Mouse (Mus musculus): ENCODE results near the gene Rnf121.

Rnf121 gene

DNA sequence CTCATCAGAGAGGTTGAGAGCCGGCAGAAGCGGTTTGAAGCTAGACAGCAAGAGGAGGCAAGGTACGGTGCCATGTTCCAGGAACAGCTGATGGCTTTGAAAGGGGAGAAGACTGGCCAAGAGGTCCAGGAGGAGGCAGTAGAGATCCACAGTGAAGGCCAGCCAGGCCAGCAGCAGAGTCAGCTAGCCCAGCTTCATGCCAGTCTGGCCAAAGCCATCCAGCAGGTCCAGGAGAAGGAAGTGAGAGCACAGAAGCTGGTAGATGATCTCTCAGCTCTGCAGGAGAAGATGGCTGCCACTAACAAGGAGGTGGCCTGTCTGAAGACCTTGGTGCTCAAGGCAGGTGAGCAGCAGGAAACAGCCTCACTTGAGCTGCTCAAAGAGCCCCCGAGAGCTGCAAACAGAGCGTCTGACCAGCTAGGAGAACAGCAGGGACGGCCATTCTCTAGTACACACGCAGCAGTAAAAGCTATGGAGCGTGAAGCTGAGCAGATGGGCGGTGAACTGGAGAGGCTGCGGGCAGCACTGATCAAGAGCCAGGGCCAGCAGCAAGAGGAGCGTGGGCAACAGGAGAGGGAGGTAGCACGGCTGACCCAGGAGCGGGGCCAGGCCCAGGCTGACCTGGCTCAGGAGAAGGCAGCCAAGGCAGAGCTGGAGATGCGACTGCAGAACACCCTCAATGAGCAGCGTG lies 65.7 kb downstream of the Rnf121 start:
- no peak for DNase-seq (ENCODE audit: low spot score in 2 of 2)

DNA sequence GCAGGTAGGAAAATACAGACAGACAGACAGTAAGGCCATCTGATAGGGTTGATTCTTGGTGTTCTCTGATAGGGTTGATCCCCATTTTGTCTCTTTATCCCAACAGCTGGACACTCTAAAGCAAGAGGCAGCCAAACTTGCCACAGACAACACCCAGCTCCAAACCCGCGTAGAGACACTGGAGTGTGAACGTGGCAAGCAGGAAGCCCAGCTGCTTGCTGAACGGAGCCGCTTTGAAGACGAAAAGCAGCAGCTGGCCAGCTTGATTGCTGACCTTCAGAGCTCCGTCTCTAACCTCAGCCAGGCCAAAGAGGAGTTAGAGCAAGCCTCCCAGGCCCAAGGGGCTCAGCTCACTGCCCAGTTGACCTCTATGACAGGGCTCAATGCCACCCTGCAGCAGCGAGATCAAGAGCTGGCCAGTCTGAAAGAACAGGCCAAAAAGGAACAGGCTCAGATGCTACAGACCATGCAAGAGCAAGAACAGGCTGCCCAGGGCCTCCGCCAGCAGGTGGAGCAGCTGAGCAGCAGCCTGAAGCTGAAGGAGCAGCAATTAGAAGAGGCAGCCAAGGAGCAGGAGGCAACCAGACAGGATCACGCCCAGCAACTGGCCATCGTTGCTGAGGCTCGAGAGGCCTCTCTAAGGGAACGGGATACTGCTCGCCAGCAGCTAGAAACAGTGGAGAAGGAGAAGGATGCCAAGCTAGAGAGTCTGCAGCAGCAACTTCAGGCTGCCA lies 66.9 kb downstream of the Rnf121 start:
- peak; percentile 74 to 87 for DNase-seq (ENCODE audit: low spot score in 2 of 2)

DNA sequence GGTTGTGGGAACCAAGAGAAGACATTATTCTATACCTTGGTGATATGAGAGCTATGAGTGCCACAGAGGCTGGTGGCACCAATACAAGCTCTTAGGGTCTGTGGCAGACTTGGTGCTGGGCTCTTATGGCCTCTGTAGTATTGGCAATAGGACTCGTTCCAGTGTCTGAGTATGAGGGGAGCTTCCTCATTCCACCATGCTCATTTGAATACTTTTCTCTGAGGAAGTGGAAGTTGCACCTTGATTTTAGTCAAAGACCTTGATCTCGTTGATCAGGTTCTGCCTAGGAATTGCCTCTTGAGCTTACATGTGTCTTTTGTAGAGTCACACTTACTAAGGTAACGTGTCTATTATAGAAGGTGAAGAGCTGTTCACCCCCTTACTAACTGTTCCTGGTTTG lies 71.0 kb downstream of the Rnf121 start:
- no peak for DNase-seq (ENCODE audit: low spot score in 2 of 2)

DNA sequence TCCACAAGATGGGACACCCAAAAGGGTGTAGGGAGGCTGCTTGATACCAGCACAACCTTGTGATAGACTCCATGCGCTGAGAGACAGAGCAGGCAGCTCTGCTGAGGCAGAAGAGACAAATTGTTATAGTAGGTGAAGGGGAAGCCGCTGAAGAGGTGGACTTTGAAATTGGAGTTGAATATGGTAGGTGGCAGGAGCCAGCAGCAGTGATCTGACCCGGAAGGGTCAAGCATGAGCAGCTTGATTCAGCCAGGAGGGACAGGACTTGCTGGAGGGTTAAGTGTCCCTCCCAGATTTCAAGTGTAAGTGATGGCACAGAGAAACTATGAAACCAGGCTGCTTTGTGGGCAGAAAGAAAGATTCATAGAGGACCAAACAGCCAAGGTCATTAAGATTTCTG lies 80.2 kb downstream of the Rnf121 start:
- DNase-seq (ENCODE audit: low spot score in 2 of 2) = no peak

DNA sequence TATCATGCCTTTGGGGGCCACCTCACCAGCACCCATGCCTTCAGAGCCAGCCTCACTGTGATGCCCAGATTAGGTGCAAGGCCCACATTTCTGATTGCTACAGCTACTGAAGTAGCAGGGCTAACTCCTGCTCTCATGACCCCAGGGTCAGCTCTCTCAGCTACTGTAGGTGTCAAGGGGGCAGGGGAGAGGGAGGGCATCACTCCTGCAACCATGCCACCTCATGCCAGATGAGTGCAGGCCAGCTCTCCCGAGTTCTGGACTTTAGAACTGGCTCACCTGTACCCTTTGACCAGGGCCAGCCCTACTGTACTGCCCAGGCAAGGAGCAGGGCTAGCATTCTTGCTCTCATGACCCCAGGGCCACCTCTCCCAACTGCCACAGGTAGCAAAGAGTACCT lies 82.5 kb downstream of the Rnf121 start:
- DNase-seq (ENCODE audit: low spot score in 2 of 2) = no peak

DNA sequence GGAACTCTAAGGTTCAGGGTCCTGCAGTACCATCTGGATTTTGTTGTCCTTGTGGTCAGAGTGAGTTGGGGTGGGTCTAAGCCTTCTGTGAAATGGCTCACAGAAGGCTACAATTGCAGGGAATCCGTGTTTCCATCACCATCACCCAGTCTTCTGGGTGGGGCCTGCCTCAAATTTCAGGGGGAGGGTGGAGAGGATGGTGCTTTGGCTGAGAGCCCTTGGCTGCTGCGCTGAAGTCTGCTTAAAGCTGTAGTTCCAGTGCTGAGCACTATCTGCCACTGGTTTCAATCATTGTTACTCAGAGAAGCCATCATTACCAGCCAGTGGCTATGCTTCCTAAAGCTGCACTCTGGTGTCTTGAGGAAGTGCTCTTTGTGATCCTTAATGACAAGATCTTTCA lies 90.8 kb downstream of the Rnf121 start:
- no peak for DNase-seq (ENCODE audit: low spot score in 2 of 2)

DNA sequence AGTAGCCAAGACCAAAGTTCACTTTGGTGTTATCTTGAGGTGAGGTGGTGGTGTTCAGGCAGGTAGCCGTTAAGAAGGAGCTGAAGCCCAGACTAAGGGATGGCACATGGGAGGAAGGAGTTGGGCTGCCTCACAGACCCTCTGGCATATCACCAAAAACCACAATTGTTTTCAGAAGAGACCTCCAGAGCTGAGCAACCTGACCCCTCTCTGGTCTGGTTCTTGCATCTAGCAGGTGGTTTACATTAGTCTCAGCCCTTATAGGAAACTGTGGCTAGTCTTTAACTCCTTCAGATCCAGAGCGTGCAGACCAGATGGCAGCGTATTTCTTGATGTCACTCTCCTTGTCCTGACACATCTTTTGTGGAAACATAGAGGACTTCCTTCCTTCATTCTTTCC lies 91.5 kb downstream of the Rnf121 start:
- no peak for DNase-seq (ENCODE audit: low spot score in 2 of 2)

DNA sequence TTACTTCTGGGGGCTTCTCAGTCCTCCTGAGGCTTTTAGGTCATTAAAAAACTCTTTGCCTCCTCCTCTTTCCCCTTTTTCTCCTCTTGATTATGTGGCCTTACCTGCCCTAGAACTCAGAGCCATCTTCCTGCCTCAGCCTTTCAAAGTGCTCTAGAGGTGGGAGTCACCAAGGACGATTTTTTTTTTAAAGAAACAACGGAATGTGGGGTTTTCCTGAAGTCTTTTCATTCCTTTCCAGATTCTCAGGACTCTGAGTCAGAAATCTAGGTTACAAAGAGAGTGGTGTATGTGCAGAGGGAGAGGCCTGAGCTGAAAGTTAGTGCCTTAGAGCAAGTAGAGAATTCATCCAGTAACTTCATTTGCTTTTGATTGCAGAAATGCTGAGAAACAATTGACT lies 93.5 kb downstream of the Rnf121 start:
- no peak for DNase-seq (ENCODE audit: low spot score in 2 of 2)

DNA sequence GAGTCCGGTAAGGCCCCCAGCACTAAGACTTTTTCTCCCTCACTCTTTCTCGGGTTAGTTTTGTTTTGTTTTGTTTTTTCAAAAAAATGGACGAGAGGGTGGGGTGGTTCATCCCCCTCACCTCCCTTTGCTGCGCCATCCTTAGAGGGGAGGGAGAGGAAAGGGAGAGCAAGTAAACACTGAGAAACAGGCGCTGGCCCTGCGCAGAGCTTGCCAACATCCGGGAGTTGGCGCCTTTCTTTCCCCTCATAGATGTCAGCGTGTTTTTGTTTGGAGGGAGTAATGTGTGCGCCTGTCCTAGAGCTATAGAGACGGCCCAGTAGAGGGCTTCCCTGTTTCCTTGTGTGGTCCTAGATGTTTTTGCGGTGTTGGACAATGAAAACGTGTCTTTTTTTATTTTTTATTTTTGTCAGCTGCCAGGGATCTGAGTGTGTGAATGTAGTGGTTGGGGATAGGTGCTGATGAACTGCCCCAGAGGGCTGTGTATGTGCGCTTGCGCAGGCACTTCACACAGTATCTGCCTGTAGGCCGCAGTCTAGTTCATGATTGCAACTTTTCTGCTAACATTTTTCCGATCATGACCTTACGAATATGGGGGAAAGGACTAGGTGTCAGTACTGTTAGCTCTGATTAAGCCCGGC lies 94.3 kb downstream of the Rnf121 start:
- DNase-seq (ENCODE audit: low spot score in 2 of 2) = peak; percentile 53 to 63

DNA sequence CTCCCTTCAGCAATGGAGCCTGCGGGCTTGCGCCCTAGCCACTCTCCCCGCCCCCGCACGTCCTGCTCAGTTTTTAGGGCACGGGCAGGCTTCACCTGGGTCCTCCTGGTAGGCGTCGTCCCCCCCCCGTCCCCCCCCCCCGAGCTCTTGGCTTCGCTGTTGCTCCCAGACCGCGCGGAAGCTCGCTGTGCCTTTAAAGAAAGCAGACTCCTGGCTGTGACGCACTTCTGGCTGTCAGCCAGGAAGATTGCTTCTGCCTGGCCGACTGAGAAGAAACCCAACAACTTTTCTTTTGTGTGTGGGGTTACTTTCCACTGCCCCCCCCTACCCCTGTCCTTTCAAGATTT lies 94.9 kb downstream of the Rnf121 start:
- DNase-seq (ENCODE audit: low spot score in 2 of 2) = peak; percentile 64 to 90

DNA sequence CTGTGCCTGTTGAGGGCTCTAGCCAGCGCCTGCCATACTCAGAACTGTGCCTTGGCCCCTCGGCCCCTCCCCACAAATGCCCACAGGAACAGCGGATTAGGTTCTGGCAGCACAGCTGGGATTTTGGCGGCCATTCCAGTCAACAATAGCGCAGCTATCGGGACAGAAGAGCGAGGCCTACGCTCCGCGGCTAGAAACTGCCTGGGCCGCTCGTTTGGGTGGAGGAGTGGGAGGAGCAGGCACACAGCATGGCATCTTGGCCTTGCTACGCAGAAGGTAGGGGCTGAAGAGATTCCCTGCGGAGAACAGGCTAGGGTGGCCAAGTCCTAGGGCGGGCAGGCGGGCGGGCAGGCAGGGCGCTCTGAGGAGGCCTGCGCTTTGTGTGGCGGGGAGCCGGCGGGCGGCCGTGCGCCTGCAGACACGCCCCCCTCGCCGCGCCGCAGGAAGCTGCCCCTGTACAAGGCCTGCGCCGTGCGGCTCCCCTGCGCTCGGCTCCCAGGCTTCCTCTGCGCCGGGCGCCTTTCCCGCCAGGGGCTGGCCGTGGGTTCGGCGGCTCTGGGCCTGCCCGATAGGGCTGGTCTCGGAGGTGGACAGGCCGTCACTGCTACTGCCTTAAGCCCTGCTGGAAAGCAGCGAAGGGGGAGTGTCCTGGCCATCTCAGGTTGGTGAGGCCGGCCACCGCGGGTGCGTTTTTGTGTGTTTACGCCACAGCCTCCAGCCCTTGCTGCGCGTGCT lies 95.4 kb downstream of the Rnf121 start:
- peak; percentile 75 to 85 for DNase-seq (ENCODE audit: low spot score in 2 of 2)

All from spleen, postnatal 10 days (tissue).